Mouse (Mus musculus) lung, adult 2 months (tissue): Measurements from ENCODE around the gene Gm49380.

Source experiments
- CTCF ChIP-seq: fragments of 200-500 bp; IDR thresholded peaks from 2 replicates; pipeline ENCODE4 v1.5.1; 2011; ENCODE audit warnings: mild to moderate bottlenecking, low read length, control low read depth; ENCODE audit not compliant: insufficient read depth
- POLR2A ChIP-seq: fragments of 200-500 bp; IDR thresholded peaks from 2 replicates; pipeline ENCODE4 v1.6.1; 2011; ENCODE audit warnings: low read depth, mild to moderate bottlenecking, control low read depth, low read length, borderline replicate concordance; ENCODE audit errors: extremely low read depth

GRCm38 (mm10) chr9:44135731-44136411 is 22.6 kb upstream of the Gm49380 start:
- TF ChIP-seq CTCF (no peak), POLR2A (no peak)
